Mouse (Mus musculus) 416B (cell line): ENCODE measurements around the gene Spin1.
"Not testable (repeated sequence)": the region's sequence is repeated elsewhere in the genome, so short reads cannot be mapped to it uniquely, and the experiment has no call there.

Experiments used
- DNase-seq: peaks from one replicate; pipeline ENCODE4 v3.0.0; 2011; ENCODE audit warnings: low read depth

The Spin1 gene

GRCm38 (mm10) chr13:51095196-51095715 lies 5.4 kb upstream of the Spin1 start:
- no peak for DNase-seq

- DNase-seq: no peak
Observed at GRCm38 (mm10) chr13:51096644-51097043, 4.0 kb upstream of the Spin1 start.

GRCm38 (mm10) chr13:51099560-51100232 lies 984 bp upstream of the Spin1 start:
- no peak for DNase-seq

GRCm38 (mm10) chr13:51101016-51101776 lies 516 bp downstream of the Spin1 start:
- peak; percentile 62 for DNase-seq

- DNase-seq: no peak
Observed at GRCm38 (mm10) chr13:51101777-51102132, 1.1 kb downstream of the Spin1 start.

- no peak for DNase-seq
Observed at GRCm38 (mm10) chr13:51103111-51103725, 2.5 kb downstream of the Spin1 start.

- no peak for DNase-seq
Observed at GRCm38 (mm10) chr13:51103861-51104650, 3.4 kb downstream of the Spin1 start.

GRCm38 (mm10) chr13:51105861-51106655 lies 5.4 kb downstream of the Spin1 start:
- peak; percentile 43 for DNase-seq

- DNase-seq: no peak
Observed at GRCm38 (mm10) chr13:51106816-51107215, 6.1 kb downstream of the Spin1 start.

- no peak for DNase-seq
Observed at GRCm38 (mm10) chr13:51109517-51109916, 8.8 kb downstream of the Spin1 start.

GRCm38 (mm10) chr13:51114398-51114797 lies 13.7 kb downstream of the Spin1 start:
- DNase-seq: not testable (repeated sequence)

GRCm38 (mm10) chr13:51115762-51116161 lies 15.1 kb downstream of the Spin1 start:
- peak; percentile 76 for DNase-seq

GRCm38 (mm10) chr13:51120734-51121133 lies 20.1 kb downstream of the Spin1 start:
- DNase-seq: peak; percentile 39

GRCm38 (mm10) chr13:51121966-51122365 lies 21.3 kb downstream of the Spin1 start:
- peak; percentile 37 for DNase-seq

- DNase-seq: no peak
Observed at GRCm38 (mm10) chr13:51122771-51123170, 22.1 kb downstream of the Spin1 start.

GRCm38 (mm10) chr13:51125357-51125756 lies 24.7 kb downstream of the Spin1 start:
- no peak for DNase-seq

GRCm38 (mm10) chr13:51127906-51128305 lies 27.2 kb downstream of the Spin1 start:
- peak; percentile 83 for DNase-seq

- DNase-seq: no peak
Observed at GRCm38 (mm10) chr13:51128417-51128816, 27.7 kb downstream of the Spin1 start.

- DNase-seq: no peak
Observed at GRCm38 (mm10) chr13:51131179-51131578, 30.5 kb downstream of the Spin1 start.

GRCm38 (mm10) chr13:51136315-51136714 lies 35.6 kb downstream of the Spin1 start:
- no peak for DNase-seq

GRCm38 (mm10) chr13:51136996-51137701 lies 36.5 kb downstream of the Spin1 start:
- DNase-seq: no peak
